Mouse (Mus musculus) limb, embryonic 12.5 days (tissue): Measurements from ENCODE around the gene Tada2b. TPM values are rescaled to one million over a fixed set of nuclear protein-coding genes. Genes with fewer than 3 reads are reported as not detected.

Experiments used
- ATAC-seq: fragments of 200-750 bp; cut with Nextera tagmentation; 2 replicates; pipeline ENCODE4 v1.8.0; 2017; ENCODE audit warnings: low read depth, moderate TSS enrichment; ENCODE audit not compliant: insufficient number of reproducible peaks, insufficient read depth, low FRiP score, low TSS enrichment
- H3K27ac ChIP-seq: fragments of 300-500 bp; sonication (generic); 2 replicates; pipeline ENCODE4 v1.5.1; 2016; ENCODE audit warnings: mild to moderate bottlenecking, moderate library complexity
- H3K27me3 ChIP-seq: fragments of 300-500 bp; sonication (generic); 2 replicates; pipeline ENCODE4 v1.6.1; 2016; ENCODE audit warnings: mild to moderate bottlenecking, moderate library complexity
- H3K36me3 ChIP-seq: fragments of 300-500 bp; sonication (generic); 2 replicates; pipeline ENCODE4 v1.6.1; 2016; ENCODE audit warnings: mild to moderate bottlenecking, moderate library complexity
- H3K4me1 ChIP-seq: fragments of 300-500 bp; sonication (generic); replicated peaks from 2 replicates; pipeline ENCODE4 v1.6.1; 2016
- H3K4me2 ChIP-seq: fragments of 300-500 bp; sonication (generic); 2 replicates; pipeline ENCODE4 v1.6.1; 2016; ENCODE audit warnings: mild to moderate bottlenecking, moderate library complexity
- H3K4me3 ChIP-seq: fragments of 300-500 bp; sonication (generic); replicated peaks from 2 replicates; pipeline ENCODE4 v1.5.1; 2016; ENCODE audit warnings: mild to moderate bottlenecking
- H3K9ac ChIP-seq: fragments of 300-500 bp; sonication (generic); replicated peaks from 2 replicates; pipeline ENCODE4 v1.6.1; 2016; ENCODE audit warnings: mild to moderate bottlenecking, moderate library complexity
- H3K9me3 ChIP-seq: fragments of 300-500 bp; sonication (generic); 2 replicates; pipeline ENCODE4 v1.6.1; 2016; ENCODE audit warnings: mild to moderate bottlenecking, moderate library complexity
- WGBS: fragments of 180-500 bp; shearing (Covaris S2); methylation state at CpG from one replicate; pipeline ENCODE4 v1.1.7; 2016; 5-methylcytosine and 5-hydroxymethylcytosine counted together
- polyA plus RNA-seq: library from polyadenylated mRNA; unstranded; fragments of >200 nt; fragmentation: Nextera tagmentation; extraction: Ambion mirVana; gene quantifications from 2 replicates; pipeline ENCODE4 v1.2.1, GENCODE M21; 2016

The Tada2b gene
- polyA plus RNA-seq, 1 experiment from 2014 or later = 1.8 TPM

- no peak overlapping the region for H3K9ac ChIP-seq
- H3K36me3 ChIP-seq = peaks cover 95% of the 10 kb centered on the region
- WGBS = 97% methylated on average over 1 of the region's 1 CpGs
- no peaks in the 10 kb centered on the region for H3K27me3 ChIP-seq
- no peaks in the 10 kb centered on the region for H3K4me1 ChIP-seq
- H3K4me3 ChIP-seq = no peak overlapping the region
- ATAC-seq = no peak
- H3K9me3 ChIP-seq = no peaks in the 10 kb centered on the region
- no peak overlapping the region for H3K4me2 ChIP-seq
- no peak overlapping the region for H3K27ac ChIP-seq
These were observed 31.0 kb upstream of the Tada2b start for GRCm38 (mm10) chr5:36515126-36515525.

GRCm38 (mm10) chr5:36510956-36511355 lies 26.9 kb upstream of the Tada2b start:
- Histone ChIP-seq H3K27me3 (no peaks in the 10 kb centered on the region), H3K4me1 (no peaks in the 10 kb centered on the region), H3K9me3 (no peaks in the 10 kb centered on the region), H3K9ac (no peak overlapping the region), H3K36me3 (peaks cover 90% of the 10 kb centered on the region), H3K4me2 (no peak overlapping the region), H3K4me3 (no peak overlapping the region), H3K27ac (no peak overlapping the region)
- 98% methylated on average over 2 of the region's 2 CpGs for WGBS
- ATAC-seq = no peak

- Histone ChIP-seq H3K27ac (no peak overlapping the region), H3K36me3 (peaks cover 95% of the 10 kb centered on the region), H3K4me1 (no peaks in the 10 kb centered on the region), H3K4me3 (no peak overlapping the region), H3K4me2 (no peak overlapping the region), H3K9ac (no peak overlapping the region), H3K9me3 (no peaks in the 10 kb centered on the region), H3K27me3 (no peaks in the 10 kb centered on the region)
- 93% methylated on average over 10 of the region's 10 CpGs for WGBS
- no peak for ATAC-seq
These were observed 24.3 kb upstream of the Tada2b start for GRCm38 (mm10) chr5:36508351-36508750.

GRCm38 (mm10) chr5:36505643-36506042 lies 21.6 kb upstream of the Tada2b start:
- no peak overlapping the region for H3K4me3 ChIP-seq
- no peak overlapping the region for H3K4me2 ChIP-seq
- no peak for ATAC-seq
- WGBS = 79% methylated on average over 5 of the region's 5 CpGs
- no peaks in the 10 kb centered on the region for H3K4me1 ChIP-seq
- H3K9me3 ChIP-seq = no peaks in the 10 kb centered on the region
- H3K27ac ChIP-seq = no peak overlapping the region
- H3K9ac ChIP-seq = no peak overlapping the region
- H3K27me3 ChIP-seq = no peaks in the 10 kb centered on the region
- peaks cover 94% of the 10 kb centered on the region for H3K36me3 ChIP-seq

GRCm38 (mm10) chr5:36505235-36505634 lies 21.1 kb upstream of the Tada2b start:
- Histone ChIP-seq H3K36me3 (peaks cover 94% of the 10 kb centered on the region), H3K4me2 (no peak overlapping the region), H3K4me3 (no peak overlapping the region), H3K27me3 (no peaks in the 10 kb centered on the region), H3K9me3 (no peaks in the 10 kb centered on the region), H3K9ac (no peak overlapping the region), H3K4me1 (no peaks in the 10 kb centered on the region), H3K27ac (no peak overlapping the region)
- WGBS = 92% methylated on average over 7 of the region's 7 CpGs
- no peak for ATAC-seq

- Histone ChIP-seq H3K27ac (no peak overlapping the region), H3K4me2 (no peak overlapping the region), H3K4me3 (no peak overlapping the region), H3K36me3 (peaks cover 74% of the 10 kb centered on the region), H3K27me3 (no peaks in the 10 kb centered on the region), H3K4me1 (no peaks in the 10 kb centered on the region), H3K9ac (no peak overlapping the region), H3K9me3 (no peaks in the 10 kb centered on the region)
- no peak for ATAC-seq
- 93% methylated on average over 9 of the region's 9 CpGs for WGBS
These were observed 10.6 kb upstream of the Tada2b start for GRCm38 (mm10) chr5:36494709-36495108.

GRCm38 (mm10) chr5:36493919-36494318 lies 9.8 kb upstream of the Tada2b start:
- no peak overlapping the region for H3K4me2 ChIP-seq
- no peaks in the 10 kb centered on the region for H3K9me3 ChIP-seq
- ATAC-seq = no peak
- no peak overlapping the region for H3K27ac ChIP-seq
- WGBS = 89% methylated on average over 6 of the region's 6 CpGs
- no peaks in the 10 kb centered on the region for H3K4me1 ChIP-seq
- H3K27me3 ChIP-seq = no peaks in the 10 kb centered on the region
- no peak overlapping the region for H3K9ac ChIP-seq
- H3K4me3 ChIP-seq = no peak overlapping the region
- H3K36me3 ChIP-seq = peaks cover 69% of the 10 kb centered on the region

- H3K36me3 ChIP-seq = peaks cover 35% of the 10 kb centered on the region
- H3K4me1 ChIP-seq = peaks cover 9% of the 10 kb centered on the region
- no peak overlapping the region for H3K27ac ChIP-seq
- no peak for ATAC-seq
- no peak overlapping the region for H3K4me2 ChIP-seq
- peaks cover 23% of the 10 kb centered on the region for H3K27me3 ChIP-seq
- WGBS = 49% methylated on average over 2 of the region's 2 CpGs
- no peak overlapping the region for H3K9ac ChIP-seq
- H3K4me3 ChIP-seq = no peak overlapping the region
- H3K9me3 ChIP-seq = no peaks in the 10 kb centered on the region
These were observed 5.1 kb upstream of the Tada2b start for GRCm38 (mm10) chr5:36489225-36489624.

- Histone ChIP-seq H3K27ac (no peak overlapping the region), H3K4me2 (peak overlapping the region; percentile 89), H3K36me3 (peaks cover 2% of the 10 kb centered on the region; the same call in 1 of the 2 replicates), H3K4me1 (peaks cover 31% of the 10 kb centered on the region), H3K4me3 (peak overlapping the region; percentile 89), H3K9ac (no peak overlapping the region; the same call in 1 of the 2 replicates), H3K9me3 (no peaks in the 10 kb centered on the region), H3K27me3 (peaks cover 23% of the 10 kb centered on the region)
- WGBS = 31% methylated on average over 19 of the region's 19 CpGs
- no peak for ATAC-seq
These were observed 1.2 kb upstream of the Tada2b start for GRCm38 (mm10) chr5:36485306-36485705.

- Histone ChIP-seq H3K4me3 (peak overlapping the region; percentile 89), H3K4me2 (peak overlapping the region; percentile 93), H3K9ac (peak overlapping the region; percentile 86), H3K27ac (peak overlapping the region; percentile 67), H3K36me3 (no peaks in the 10 kb centered on the region; the same call in 1 of the 2 replicates), H3K27me3 (peaks cover 23% of the 10 kb centered on the region), H3K9me3 (no peaks in the 10 kb centered on the region), H3K4me1 (peaks cover 31% of the 10 kb centered on the region)
- peak; percentile 52 for ATAC-seq
- 2% methylated on average over 58 of the region's 58 CpGs for WGBS
These were observed 633 bp downstream of the Tada2b start for GRCm38 (mm10) chr5:36483203-36484101.

- peaks cover 31% of the 10 kb centered on the region for H3K4me1 ChIP-seq
- ATAC-seq = no peak
- 75% methylated on average over 1 of the region's 1 CpGs for WGBS
- no peak overlapping the region for H3K27ac ChIP-seq
- H3K9ac ChIP-seq = no peak overlapping the region
- peaks cover 16% of the 10 kb centered on the region for H3K27me3 ChIP-seq
- no peaks in the 10 kb centered on the region for H3K9me3 ChIP-seq
- H3K4me3 ChIP-seq = no peak overlapping the region
- no peak overlapping the region for H3K4me2 ChIP-seq
- H3K36me3 ChIP-seq = peaks cover 10% of the 10 kb centered on the region
These were observed 3.0 kb downstream of the Tada2b start for GRCm38 (mm10) chr5:36481114-36481513.
